Mouse (Mus musculus) stomach, postnatal 0 days (tissue): Measurements from ENCODE around the gene Slc25a1. TPM values are rescaled to one million over a fixed set of nuclear protein-coding genes. Genes with fewer than 3 reads are reported as not detected.

Experiments used
- ATAC-seq: fragments of 200-750 bp; cut with Nextera tagmentation; 2 replicates; pipeline ENCODE4 v1.8.0; 2017; ENCODE audit not compliant: low FRiP score, low TSS enrichment
- DNase-seq: peaks from one replicate; pipeline ENCODE4 v3.0.0-alpha.2; 2016; ENCODE audit warnings: low spot score
- H3K27ac ChIP-seq: fragments of 300-500 bp; sonication (generic); replicated peaks from 2 replicates; pipeline ENCODE4 v1.5.1; 2014; ENCODE audit warnings: mild to moderate bottlenecking, control low read depth
- H3K27me3 ChIP-seq: fragments of 300-500 bp; sonication (generic); 2 replicates; pipeline ENCODE4 v1.6.1; 2014; ENCODE audit warnings: low read length; ENCODE audit not compliant: control insufficient read depth, insufficient read depth
- H3K36me3 ChIP-seq: fragments of 300-500 bp; sonication (generic); 2 replicates; pipeline ENCODE4 v1.6.1; 2014; ENCODE audit warnings: low read length, mixed read lengths; ENCODE audit not compliant: control insufficient read depth, insufficient read depth
- H3K4me1 ChIP-seq: fragments of 300-500 bp; sonication (generic); replicated peaks from 2 replicates; pipeline ENCODE4 v1.6.1; 2014; ENCODE audit warnings: antibody characterized with exemption; ENCODE audit not compliant: control insufficient read depth, insufficient read depth
- H3K4me2 ChIP-seq: fragments of 300-500 bp; sonication (generic); replicated peaks from 2 replicates; pipeline ENCODE4 v1.6.1; 2014; ENCODE audit warnings: low read depth, mild to moderate bottlenecking, control low read depth, moderate library complexity
- H3K4me3 ChIP-seq: fragments of 300-500 bp; sonication (generic); 2 replicates; pipeline ENCODE4 v1.5.1; 2014; ENCODE audit warnings: low read depth, low read length, control low read depth
- H3K9ac ChIP-seq: fragments of 300-500 bp; sonication (generic); 2 replicates; pipeline ENCODE4 v1.6.1; 2014; ENCODE audit warnings: mild to moderate bottlenecking, low read length, control low read depth, mixed read lengths
- H3K9me3 ChIP-seq: fragments of 300-500 bp; sonication (generic); 2 replicates; pipeline ENCODE4 v1.6.1; 2016; ENCODE audit warnings: low read length; ENCODE audit not compliant: control insufficient read depth
- CTCF ChIP-seq: IDR thresholded peaks from 2 replicates; pipeline ENCODE4 v1.5.1; 2016; ENCODE audit warnings: antibody characterized with exemption, low read depth, mild to moderate bottlenecking, moderate library complexity
- EP300 ChIP-seq: optimal IDR thresholded peaks from 2 replicates; pipeline ENCODE3; 2016; ENCODE audit warnings: antibody characterized with exemption
- WGBS: fragments of 180-500 bp; shearing (Covaris S2); extraction: QIAGEN DNeasy Blood & Tissue Kit; methylation state at CpG from one replicate; pipeline ENCODE4 v1.1.7; 2014; 5-methylcytosine and 5-hydroxymethylcytosine counted together
- polyA plus RNA-seq: library from polyadenylated mRNA; unstranded; fragments of >200 nt; fragmentation: Nextera tagmentation; extraction: Ambion mirVana; gene quantifications from 2 replicates; pipeline ENCODE4 v1.2.1, GENCODE M21; 2015

Gene Slc25a1
- polyA plus RNA-seq, 1 experiment from 2014 or later = 219 TPM

GRCm38 (mm10) chr16:17914307-17915249, 13.4 kb downstream of the Slc25a1 start, which contains the start of gene Gsc2:
Gsc2 (minus strand) TSS chr16:17915059.
- H3K4me2 ChIP-seq = peak within 1 kb of the TSS; percentile 59
- H3K27me3 ChIP-seq = peaks cover 11% of the 10 kb centered on the region; the same call in 1 of the 2 replicates
- H3K9ac ChIP-seq = peak within 1 kb of the TSS; percentile 43; the same call in 1 of the 2 replicates
- under 1% methylated on average over 75 of the region's 106 CpGs for WGBS
- ATAC-seq = peak; percentile 49; the same call in 1 of the 2 replicates
- TF ChIP-seq CTCF (no peak), EP300 (no peak)
- no peak within 1 kb of the TSS for H3K27ac ChIP-seq
- H3K4me1 ChIP-seq = peaks cover 5% of the 10 kb centered on the region; the same call in 1 of the 2 replicates
- H3K4me3 ChIP-seq = peak within 1 kb of the TSS; percentile 40
- no peaks in the 10 kb centered on the region for H3K36me3 ChIP-seq
- H3K9me3 ChIP-seq = no peaks in the 10 kb centered on the region
- DNase-seq = peak; percentile 57

DNA sequence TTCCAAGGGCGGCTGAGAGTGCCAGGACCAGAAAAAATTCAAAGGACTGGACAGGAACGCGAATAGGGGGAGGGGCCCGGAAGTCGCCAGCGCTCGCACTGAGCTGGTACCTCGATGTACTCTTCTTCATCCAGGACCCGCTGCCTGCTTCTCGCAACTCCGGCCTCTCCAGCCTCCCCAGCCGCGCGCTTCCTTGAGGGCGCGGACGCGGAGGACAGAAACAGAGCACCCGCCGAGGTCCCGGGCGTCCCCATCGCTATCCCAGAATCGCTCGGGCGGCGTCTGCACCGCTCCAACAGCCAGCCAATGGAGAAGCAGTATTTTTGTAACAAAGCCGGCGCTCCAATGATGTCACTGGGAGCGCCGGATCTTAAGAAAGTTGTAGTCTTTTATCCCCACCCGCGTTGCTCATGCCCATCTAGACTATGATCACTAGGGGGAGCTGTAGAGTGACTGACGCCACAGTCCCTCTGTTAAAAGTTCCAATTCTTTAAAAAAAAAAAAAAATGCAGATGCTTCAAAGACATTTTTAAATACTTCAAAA, 16.9 kb downstream of the Slc25a1 start, which contains the start of gene Ess2:
Gene Ess2 (minus strand): TSS at position 297 of the 544 bp plus-strand sequence.
- Histone ChIP-seq H3K27me3 (peaks cover 7% of the 10 kb centered on the region; the same call in 1 of the 2 replicates), H3K4me2 (peak within 1 kb of the TSS; percentile 77), H3K4me1 (peaks cover 5% of the 10 kb centered on the region; the same call in 1 of the 2 replicates), H3K9ac (peak within 1 kb of the TSS; percentile 77), H3K4me3 (peak within 1 kb of the TSS; percentile 85), H3K36me3 (peaks cover 19% of the 10 kb centered on the region), H3K9me3 (no peaks in the 10 kb centered on the region), H3K27ac (peak within 1 kb of the TSS; percentile 69)
- ATAC-seq (peak; percentile 94), DNase-seq (peak; percentile 89)
- TF ChIP-seq EP300 = no peak
- peak; percentile 86 for TF ChIP-seq CTCF
- WGBS = under 1% methylated on average over 35 of the region's 35 CpGs

- DNase-seq (no peak), ATAC-seq (no peak)
- no peaks in the 10 kb centered on the region for H3K27me3 ChIP-seq
- H3K4me2 ChIP-seq = no peak within 1 kb of the TSS
- WGBS = 91% methylated on average over 14 of the region's 14 CpGs
- no peak within 1 kb of the TSS for H3K4me3 ChIP-seq
- H3K4me1 ChIP-seq = no peaks in the 10 kb centered on the region
- H3K36me3 ChIP-seq = peaks cover 26% of the 10 kb centered on the region
- H3K9me3 ChIP-seq = no peaks in the 10 kb centered on the region
- H3K27ac ChIP-seq = no peak within 1 kb of the TSS
- TF ChIP-seq CTCF = no peak
- no peak for TF ChIP-seq EP300
- H3K9ac ChIP-seq = no peak within 1 kb of the TSS
Measured at GRCm38 (mm10) chr16:17898462-17898861, 29.6 kb downstream of the Slc25a1 start, which contains the start of the genes Dgcr2 and Tssk2. Dgcr2 (minus strand) TSS chr16:17898562. Tssk2 (plus strand) TSS chr16:17898637.

DNA sequence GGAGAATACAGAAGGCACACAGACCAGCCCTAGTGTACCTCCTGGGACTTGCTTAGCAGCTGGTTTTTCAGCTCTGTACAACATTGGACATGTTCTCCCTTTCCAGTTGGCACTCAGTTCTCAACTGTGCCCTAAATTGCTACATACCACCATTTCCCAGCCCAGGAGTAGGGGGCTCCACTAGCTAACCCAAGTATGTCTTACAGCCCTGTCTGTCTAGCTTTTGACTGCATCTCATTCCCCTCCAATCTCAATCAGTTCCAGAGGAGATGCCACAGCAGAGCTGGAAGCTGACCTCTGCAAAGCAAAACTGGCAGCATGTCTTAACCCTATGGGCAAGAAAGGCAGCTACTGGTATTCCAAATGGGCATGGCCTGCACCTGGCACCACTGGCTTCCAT, 31.9 kb downstream of the Slc25a1 start:
- Histone ChIP-seq H3K27ac (no peak overlapping the region), H3K27me3 (no peaks in the 10 kb centered on the region), H3K9me3 (no peaks in the 10 kb centered on the region), H3K4me2 (no peak overlapping the region), H3K36me3 (0 out of 2 replicates have a peak, but pooled peaks cover 9% of the 10 kb centered on the region), H3K9ac (no peak overlapping the region), H3K4me1 (no peaks in the 10 kb centered on the region), H3K4me3 (no peak overlapping the region)
- ATAC-seq (no peak), DNase-seq (no peak)
- TF ChIP-seq EP300 (no peak), CTCF (no peak)

DNA sequence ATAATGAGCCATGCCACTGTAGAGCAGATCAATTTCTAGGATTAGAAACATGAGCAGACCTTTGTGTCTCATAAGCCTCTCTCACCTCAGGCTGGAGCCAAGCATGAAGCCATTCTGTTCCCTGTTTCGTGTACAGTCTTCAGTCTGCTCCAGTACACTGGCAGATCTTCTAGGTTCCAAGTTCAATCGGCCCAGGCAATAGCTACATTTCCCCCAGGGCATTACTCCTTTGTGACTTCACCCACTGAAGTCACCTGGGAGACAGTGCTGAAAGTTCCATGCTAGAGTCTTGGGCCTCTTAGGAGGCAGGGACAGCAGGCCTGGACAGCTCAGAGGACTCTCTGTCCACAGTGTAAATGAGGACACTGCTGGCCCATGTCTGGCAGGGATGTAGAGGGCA, 34.1 kb downstream of the Slc25a1 start, which contains the start of gene Tssk1:
Gene Tssk1 (plus strand): TSS at position 301 of the 400 bp plus-strand sequence.
- no peaks in the 10 kb centered on the region for H3K9me3 ChIP-seq
- H3K9ac ChIP-seq = no peak within 1 kb of the TSS
- no peak for TF ChIP-seq EP300
- no peak for TF ChIP-seq CTCF
- WGBS = 75% methylated on average over 2 of the region's 2 CpGs
- no peak within 1 kb of the TSS for H3K27ac ChIP-seq
- DNase-seq = no peak
- no peaks in the 10 kb centered on the region for H3K27me3 ChIP-seq
- no peak within 1 kb of the TSS for H3K4me3 ChIP-seq
- H3K36me3 ChIP-seq = no peaks in the 10 kb centered on the region
- peaks cover 6% of the 10 kb centered on the region; the same call in 1 of the 2 replicates for H3K4me1 ChIP-seq
- H3K4me2 ChIP-seq = no peak within 1 kb of the TSS
- ATAC-seq = no peak
